Comparison of ENCODE assay signal across 10 mouse cellular contexts in the genomic region with DNA sequence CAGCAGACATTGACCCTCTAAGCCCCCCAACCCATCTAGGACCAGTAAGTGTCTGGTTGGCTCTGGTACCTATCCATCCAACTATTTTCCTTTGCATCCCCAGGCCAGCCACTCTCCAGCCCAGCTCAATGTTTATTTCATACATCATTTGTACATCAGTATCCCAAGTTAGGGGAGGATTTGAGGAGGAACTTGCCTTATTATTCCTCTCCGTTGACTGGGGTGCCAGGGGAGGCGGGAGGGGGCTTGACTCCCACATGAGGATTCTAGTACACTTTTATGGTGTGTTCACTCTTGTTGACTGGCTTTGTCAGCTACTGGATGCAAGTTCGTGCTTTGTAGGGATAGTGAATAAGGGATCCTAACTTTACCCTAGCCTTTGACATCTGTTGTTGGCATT. TPM values are rescaled to one million over a fixed set of nuclear protein-coding genes. Genes with fewer than 3 reads are reported as not detected.
DNase-seq lines count a peak whose midpoint lies in the region; ATAC-seq and TF ChIP-seq lines count a peak whose summit lies in the region.
"Had no signal": no experiment of that assay in that cellular context is flagged by ENCODE, and none has a peak within 500 bp of the region (broad histone marks: within the 10 kb centered on the region; RNA-seq: fewer than 3 reads in every experiment).

No protein-coding gene starts in this region.

- ATAC-seq in kidney, postnatal 0 days (replicated peaks; ENCODE audit: low FRiP score, low read depth) = no peak
- no peak for ATAC-seq in embryonic facial prominence, embryonic 13.5 days (ENCODE audit: insufficient number of reproducible peaks, insufficient read depth, low FRiP score, low TSS enrichment, low read depth)
- no peak for ATAC-seq in hindbrain, embryonic 15.5 days (ENCODE audit: low FRiP score, low read depth)
- ATAC-seq in midbrain, embryonic 15.5 days (replicated peaks) = no peak

- peak overlapping the region; percentile 98; the same call in 1 of the 2 replicates for H3K4me3 ChIP-seq in kidney, postnatal 0 days (replicated peaks; ENCODE audit: low read depth, low read length)
- peak overlapping the region; percentile 95 for H3K4me3 ChIP-seq in embryonic facial prominence, embryonic 13.5 days
- peak overlapping the region; percentile 95 for H3K4me3 ChIP-seq in hindbrain, embryonic 15.5 days
- H3K4me3 ChIP-seq in midbrain, embryonic 15.5 days = peak overlapping the region; percentile 93

- WGBS in kidney, postnatal 0 days = 52% methylated on average over 3 of the region's 3 CpGs
- 68% methylated on average over 3 of the region's 3 CpGs for WGBS in embryonic facial prominence, embryonic 13.5 days
- 60% methylated on average over 3 of the region's 3 CpGs for WGBS in hindbrain, embryonic 15.5 days
- 60% methylated on average over 3 of the region's 3 CpGs for WGBS in midbrain, embryonic 15.5 days

- H3K4me1 ChIP-seq in kidney, postnatal 0 days (replicated peaks; ENCODE audit: insufficient read depth, low read length) = peaks cover 7% of the 10 kb centered on the region; the same call in 1 of the 2 replicates
- peaks cover 43% of the 10 kb centered on the region for H3K4me1 ChIP-seq in embryonic facial prominence, embryonic 13.5 days
- H3K4me1 ChIP-seq in hindbrain, embryonic 15.5 days (replicated peaks) = peaks cover 44% of the 10 kb centered on the region
- H3K4me1 ChIP-seq in midbrain, embryonic 15.5 days = peaks cover 52% of the 10 kb centered on the region

- no peak for TF ChIP-seq CTCF in kidney, postnatal 0 days (IDR thresholded peaks at IDR 0.05; ENCODE audit: low read depth)

- H3K4me2 ChIP-seq in kidney, postnatal 0 days (ENCODE audit: low read length) = peak overlapping the region; percentile 94
- peak overlapping the region; percentile 88 for H3K4me2 ChIP-seq in embryonic facial prominence, embryonic 13.5 days
- peak overlapping the region; percentile 74 for H3K4me2 ChIP-seq in hindbrain, embryonic 15.5 days
- peak overlapping the region; percentile 82 for H3K4me2 ChIP-seq in midbrain, embryonic 15.5 days

- H3K36me3 ChIP-seq in kidney, postnatal 0 days (ENCODE audit: insufficient read depth, low read length) = no peaks in the 10 kb centered on the region
- H3K36me3 ChIP-seq in embryonic facial prominence, embryonic 13.5 days = peaks cover 17% of the 10 kb centered on the region
- no peaks in the 10 kb centered on the region for H3K36me3 ChIP-seq in hindbrain, embryonic 15.5 days
- no peaks in the 10 kb centered on the region for H3K36me3 ChIP-seq in midbrain, embryonic 15.5 days (replicated peaks)

- no peaks in the 10 kb centered on the region for H3K9me3 ChIP-seq in kidney, postnatal 0 days (replicated peaks; ENCODE audit: low read length)
- no peaks in the 10 kb centered on the region for H3K9me3 ChIP-seq in embryonic facial prominence, embryonic 13.5 days
- H3K9me3 ChIP-seq in hindbrain, embryonic 15.5 days = no peaks in the 10 kb centered on the region
- H3K9me3 ChIP-seq in midbrain, embryonic 15.5 days = no peaks in the 10 kb centered on the region

- no peaks in the 10 kb centered on the region for H3K27me3 ChIP-seq in kidney, postnatal 0 days (ENCODE audit: insufficient read depth, low read length)
- no peaks in the 10 kb centered on the region for H3K27me3 ChIP-seq in embryonic facial prominence, embryonic 13.5 days
- no peaks in the 10 kb centered on the region for H3K27me3 ChIP-seq in hindbrain, embryonic 15.5 days
- H3K27me3 ChIP-seq in midbrain, embryonic 15.5 days (replicated peaks) = no peaks in the 10 kb centered on the region

- DNase-seq in kidney, postnatal 0 days (ENCODE audit: low spot score) = no peak
- DNase-seq in kidney, postnatal 36 days = no peak
- DNase-seq in thymus, postnatal 0 days (ENCODE audit: low spot score) = no peak
- DNase-seq in gastrocnemius, postnatal 14 days = no peak
- no peak for DNase-seq in thymus, postnatal 10 days (ENCODE audit: low spot score in 2 of 2)
- DNase-seq: kidney, adult 18-20 months; right cerebral cortex, postnatal 25 days had no signal

- intact Hi-C loops in gastrocnemius, postnatal 14 days (cut with DNase I; ENCODE audit: low total_unique reads) = loop anchor here (10.0 kb wide), 1 partner anchor 73 kb away; no protein-coding TSS in a partner anchor

- no peak overlapping the region for H3K27ac ChIP-seq in kidney, postnatal 0 days
- H3K27ac ChIP-seq in embryonic facial prominence, embryonic 13.5 days = no peak overlapping the region
- H3K27ac ChIP-seq in hindbrain, embryonic 15.5 days (replicated peaks) = peak overlapping the region; percentile 90; the same call in 1 of the 2 replicates
- peak overlapping the region; percentile 86 for H3K27ac ChIP-seq in midbrain, embryonic 15.5 days

- peak overlapping the region; percentile 100; the same call in 1 of the 2 replicates for H3K9ac ChIP-seq in kidney, postnatal 0 days (ENCODE audit: low read depth, low read length)
- peak overlapping the region; percentile 98 for H3K9ac ChIP-seq in embryonic facial prominence, embryonic 13.5 days
- peak overlapping the region; percentile 98; the same call in 1 of the 2 replicates for H3K9ac ChIP-seq in hindbrain, embryonic 15.5 days
- peak overlapping the region; percentile 96 for H3K9ac ChIP-seq in midbrain, embryonic 15.5 days

RNA-seq across cellular contexts. Expression of a gene that starts 6.6 kb away (rescaled TPM):
- 9.3 and 10.3 TPM in 2 replicates for polyA plus RNA-seq in kidney, postnatal 0 days (2015; fragmentation: Nextera tagmentation; extraction: Ambion mirVana)
- 16.3 and 17.1 TPM in 2 replicates for polyA plus RNA-seq in embryonic facial prominence, embryonic 13.5 days (2015; fragmentation: Nextera tagmentation; extraction: Ambion mirVana)
- 16.4 and 18.4 TPM in 2 replicates for polyA plus RNA-seq in hindbrain, embryonic 15.5 days (2015; fragmentation: Nextera tagmentation; extraction: Ambion mirVana)
- 20.2 and 23.5 TPM in 2 replicates for polyA plus RNA-seq in midbrain, embryonic 15.5 days (2015; fragmentation: Nextera tagmentation; extraction: Ambion mirVana)
- 10.5 and 15.9 TPM in 2 replicates for polyA plus RNA-seq in thymus, postnatal 0 days (2015; fragmentation: Nextera tagmentation; extraction: Ambion mirVana)
- 10 to 100 TPM; 13.4 to 18.5 TPM for total RNA-seq in gastrocnemius, postnatal 14 days (2021)

RNA-seq across cellular contexts. Expression of a gene that starts 9.4 kb away (rescaled TPM):
- 55.1 and 55.6 TPM in 2 replicates for polyA plus RNA-seq in kidney, postnatal 0 days (2015; fragmentation: Nextera tagmentation; extraction: Ambion mirVana)
- 48.0 and 56.2 TPM in 2 replicates for polyA plus RNA-seq in embryonic facial prominence, embryonic 13.5 days (2015; fragmentation: Nextera tagmentation; extraction: Ambion mirVana)
- polyA plus RNA-seq in hindbrain, embryonic 15.5 days (2015; fragmentation: Nextera tagmentation; extraction: Ambion mirVana) = 81.0 and 81.8 TPM in 2 replicates
- polyA plus RNA-seq in midbrain, embryonic 15.5 days (2015; fragmentation: Nextera tagmentation; extraction: Ambion mirVana) = 77.7 and 82.1 TPM in 2 replicates
- polyA plus RNA-seq in thymus, postnatal 0 days (2015; fragmentation: Nextera tagmentation; extraction: Ambion mirVana) = 84.6 and 90.0 TPM in 2 replicates
- 10 to 100 TPM; 15.9 to 16.1 TPM for total RNA-seq in gastrocnemius, postnatal 14 days (2021)

RNA-seq across cellular contexts. Expression of a gene that starts 21.3 kb away (rescaled TPM):
- 0.20 TPM in 1 of 2 replicates, not detected in the other for polyA plus RNA-seq in kidney, postnatal 0 days (2015; fragmentation: Nextera tagmentation; extraction: Ambion mirVana)
- not detected in 2 replicates for polyA plus RNA-seq in embryonic facial prominence, embryonic 13.5 days (2015; fragmentation: Nextera tagmentation; extraction: Ambion mirVana)
- polyA plus RNA-seq in hindbrain, embryonic 15.5 days (2015; fragmentation: Nextera tagmentation; extraction: Ambion mirVana) = not detected in 2 replicates
- polyA plus RNA-seq in midbrain, embryonic 15.5 days (2015; fragmentation: Nextera tagmentation; extraction: Ambion mirVana) = not detected in 2 replicates
- not detected in 2 replicates for polyA plus RNA-seq in thymus, postnatal 0 days (2015; fragmentation: Nextera tagmentation; extraction: Ambion mirVana)
- total RNA-seq in gastrocnemius, postnatal 14 days (2021) = not detected

RNA-seq across cellular contexts. Expression of a gene that starts 21.6 kb away (rescaled TPM):
- polyA plus RNA-seq in kidney, postnatal 0 days (2015; fragmentation: Nextera tagmentation; extraction: Ambion mirVana) = 463 and 480 TPM in 2 replicates
- 360 and 396 TPM in 2 replicates for polyA plus RNA-seq in embryonic facial prominence, embryonic 13.5 days (2015; fragmentation: Nextera tagmentation; extraction: Ambion mirVana)
- polyA plus RNA-seq in hindbrain, embryonic 15.5 days (2015; fragmentation: Nextera tagmentation; extraction: Ambion mirVana) = 516 and 544 TPM in 2 replicates
- polyA plus RNA-seq in midbrain, embryonic 15.5 days (2015; fragmentation: Nextera tagmentation; extraction: Ambion mirVana) = 525 and 570 TPM in 2 replicates
- polyA plus RNA-seq in thymus, postnatal 0 days (2015; fragmentation: Nextera tagmentation; extraction: Ambion mirVana) = 425 and 451 TPM in 2 replicates
- 100 to 1,000 TPM; 194 to 231 TPM for total RNA-seq in gastrocnemius, postnatal 14 days (2021)

RNA-seq across cellular contexts. Expression of a gene that starts 34.8 kb away (rescaled TPM):
- polyA plus RNA-seq in kidney, postnatal 0 days (2015; fragmentation: Nextera tagmentation; extraction: Ambion mirVana) = 0.16 and 0.23 TPM in 2 replicates
- polyA plus RNA-seq in embryonic facial prominence, embryonic 13.5 days (2015; fragmentation: Nextera tagmentation; extraction: Ambion mirVana) = 0.11 and 0.17 TPM in 2 replicates
- 0.18 TPM in 2 replicates for polyA plus RNA-seq in hindbrain, embryonic 15.5 days (2015; fragmentation: Nextera tagmentation; extraction: Ambion mirVana)
- polyA plus RNA-seq in midbrain, embryonic 15.5 days (2015; fragmentation: Nextera tagmentation; extraction: Ambion mirVana) = 0.50 and 0.51 TPM in 2 replicates
- polyA plus RNA-seq in thymus, postnatal 0 days (2015; fragmentation: Nextera tagmentation; extraction: Ambion mirVana) = 0.01 and 0.08 TPM in 2 replicates
- total RNA-seq in gastrocnemius, postnatal 14 days (2021) = under 1 TPM; 0.02 TPM

Comparison
In these comparisons a context has a peak if more than half of its experiments do, and no peak if none do; other contexts are left out.
1. H3K27ac ChIP-seq: peak in hindbrain, embryonic 15.5 days (single experiment) and midbrain, embryonic 15.5 days (single experiment); none in kidney, postnatal 0 days (single experiment) and embryonic facial prominence, embryonic 13.5 days (single experiment).
2. Peak in every context shown above with its lines, with median percentiles within 50 percentile points of each other: H3K4me2 ChIP-seq, H3K4me3 ChIP-seq and H3K9ac ChIP-seq.